Mouse (Mus musculus): ENCODE measurements around the gene Fbxo2.
"Not testable (repeated sequence)": the region's sequence is repeated elsewhere in the genome, so short reads cannot be mapped to it uniquely, and the experiment has no call there.

The Fbxo2 gene

DNA sequence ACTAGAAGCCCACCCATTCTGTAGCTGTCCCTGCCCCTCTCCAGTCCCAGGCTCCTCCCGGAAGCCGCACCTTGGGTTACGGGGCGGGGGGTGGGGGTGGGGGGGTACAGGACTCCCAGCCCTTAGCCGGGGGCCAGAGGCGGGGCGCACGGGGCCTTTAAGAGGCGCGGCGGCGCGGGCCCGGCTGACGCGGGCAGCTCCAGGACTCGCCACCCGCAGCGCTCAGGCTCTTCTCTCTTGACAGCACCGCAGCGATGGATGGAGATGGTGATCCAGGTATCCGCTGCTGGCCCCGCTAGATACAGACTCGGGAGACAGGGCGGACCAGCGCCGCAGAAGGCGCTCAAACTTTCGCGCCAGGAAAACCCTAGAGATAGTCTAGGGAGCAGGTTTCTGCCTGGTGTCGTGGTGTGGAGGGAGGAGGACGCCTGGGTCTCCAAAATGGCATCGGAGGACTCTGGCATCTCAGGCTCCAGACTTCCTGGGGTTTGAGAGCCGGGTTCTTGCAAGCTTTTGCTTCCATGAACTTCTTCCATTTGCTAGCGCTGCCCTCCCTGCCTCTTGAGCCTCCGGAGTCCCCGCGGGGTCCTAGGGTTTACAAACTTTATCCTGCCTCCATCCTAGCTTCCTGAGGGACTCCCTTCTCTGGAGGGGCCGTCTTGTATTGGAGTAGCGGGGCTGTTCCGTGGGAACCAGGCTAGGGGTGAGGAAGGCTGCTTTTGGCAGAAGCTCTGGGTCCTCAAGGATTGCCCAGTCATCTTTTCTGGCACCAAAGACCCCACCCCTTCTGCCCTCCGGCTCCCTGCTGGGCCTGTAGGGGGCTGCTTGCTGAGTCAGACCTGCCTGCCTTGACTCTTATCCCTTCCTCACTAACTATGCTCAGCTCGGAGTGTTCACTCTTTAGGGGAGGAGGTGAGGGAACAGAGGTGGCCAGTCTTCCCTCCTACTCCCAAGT lies at the start of gene Fbxo2, which contains the start of gene Fbxo44:
Gene Fbxo2 (plus strand): TSS at position 186 of the 955 bp plus-strand sequence.
Gene Fbxo44 (minus strand): TSS at position 47 of the 955 bp plus-strand sequence.
- peak; percentile 57 for DNase-seq

DNA sequence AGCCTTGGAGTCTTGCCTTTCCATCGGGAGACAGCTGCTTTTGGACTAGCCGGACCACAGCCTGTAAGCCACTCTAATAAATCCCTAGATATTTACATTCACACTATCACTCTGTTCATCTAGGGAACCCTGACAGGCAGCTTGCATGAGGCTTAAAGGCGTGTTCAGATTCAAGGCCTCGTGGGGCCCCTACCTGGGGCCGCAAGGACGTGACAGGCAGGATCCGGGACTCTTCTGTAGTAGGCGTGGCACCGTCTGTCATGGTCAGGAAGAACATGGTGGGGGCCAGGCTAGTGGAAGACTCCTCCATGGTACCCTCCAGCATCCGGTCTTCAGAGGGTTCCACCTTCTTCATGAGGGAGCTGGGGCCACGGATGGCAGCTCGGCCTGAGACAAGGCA lies 47.9 kb upstream of the Fbxo2 start:
- DNase-seq = no peak

DNA sequence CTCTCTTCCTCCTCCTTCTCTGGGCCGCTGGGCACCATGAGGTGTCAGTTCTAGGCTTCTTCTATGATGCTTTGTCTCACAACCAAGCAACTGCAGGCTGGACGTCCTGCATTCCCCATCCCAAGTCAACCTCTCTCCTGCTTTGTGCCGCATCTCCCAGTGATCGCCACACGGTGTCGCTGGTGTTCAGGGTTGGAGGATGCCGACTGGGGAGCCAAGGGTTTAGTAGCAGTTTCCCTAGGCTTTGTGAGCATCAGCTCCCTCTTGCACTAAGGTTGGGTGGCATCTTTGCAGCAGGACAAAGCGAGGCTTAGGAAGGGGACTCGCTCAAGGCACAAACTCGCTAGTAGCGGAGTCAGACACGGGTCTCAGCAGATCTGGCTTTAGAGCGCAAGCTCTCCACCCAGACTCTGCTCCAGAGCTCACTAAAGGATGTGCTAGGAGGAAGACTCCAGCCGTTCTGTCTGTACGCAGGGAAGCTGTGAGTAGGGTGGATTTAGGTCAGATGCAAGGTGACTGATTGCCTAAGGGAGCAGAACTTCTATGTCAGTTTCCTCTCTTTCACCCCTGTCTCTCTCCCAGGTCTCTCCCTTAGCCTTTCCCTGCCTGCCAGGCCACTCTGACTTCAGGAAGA lies 45.5 kb upstream of the Fbxo2 start:
- DNase-seq = peak; percentile 90

DNA sequence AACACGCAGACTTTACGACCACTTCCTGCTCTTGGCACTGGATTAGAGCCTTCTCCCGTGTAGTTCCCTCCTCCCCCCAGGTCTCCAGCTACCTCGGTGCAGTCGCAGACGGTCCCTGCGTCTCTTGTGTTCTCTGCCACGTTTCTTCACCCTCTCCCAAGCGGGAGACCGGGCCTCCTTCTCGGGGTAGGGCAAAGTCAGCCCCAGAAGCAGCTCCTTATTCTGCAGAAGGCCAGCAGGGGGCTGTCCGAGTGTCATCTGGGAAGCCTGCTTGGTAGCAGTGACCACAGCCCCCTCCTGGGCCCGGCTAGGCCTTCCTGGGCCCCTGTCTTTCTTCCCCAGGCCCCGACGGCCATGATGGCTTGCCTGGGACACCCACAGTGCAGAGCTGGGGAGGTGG lies 45.0 kb upstream of the Fbxo2 start:
- DNase-seq = peak; percentile 73

DNA sequence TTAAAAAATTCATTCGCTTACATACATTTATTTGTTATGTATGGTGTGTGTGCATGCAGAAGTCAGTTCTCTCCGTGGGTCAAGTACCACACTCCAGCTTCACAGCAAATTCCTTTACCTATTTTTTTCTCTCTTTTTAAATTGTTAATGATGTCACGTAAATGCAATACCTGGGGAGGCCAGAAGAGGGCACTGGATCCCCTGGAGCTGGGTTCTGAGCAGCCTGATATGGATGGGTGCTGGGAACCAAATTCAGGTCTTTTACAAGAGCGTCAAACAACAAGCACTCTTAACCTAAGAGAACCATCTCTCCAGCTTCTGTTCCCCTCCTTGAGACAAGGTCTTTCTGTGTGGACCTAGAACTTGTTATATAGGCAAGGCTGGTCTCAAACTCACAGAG lies 43.8 kb upstream of the Fbxo2 start:
- DNase-seq = no peak

DNA sequence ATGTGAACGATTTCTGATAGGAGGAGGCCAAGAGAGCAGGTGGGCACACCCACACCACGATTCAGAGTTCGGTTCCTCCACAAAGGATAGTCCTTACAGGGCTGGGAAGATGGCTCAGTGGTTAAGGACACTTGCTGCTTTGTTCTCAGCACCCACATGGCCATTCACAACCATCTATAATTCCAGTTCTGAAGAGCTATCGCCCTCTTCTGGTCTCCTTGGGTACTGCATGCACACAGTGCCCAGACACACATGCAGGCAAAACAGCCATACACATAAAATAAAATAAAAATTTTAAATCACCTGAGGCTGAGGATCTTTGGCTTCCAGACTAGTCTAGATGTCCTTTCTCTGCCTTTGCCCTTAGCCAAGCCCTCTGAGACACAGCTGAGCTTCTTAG lies 43.0 kb upstream of the Fbxo2 start:
- no peak for DNase-seq

DNA sequence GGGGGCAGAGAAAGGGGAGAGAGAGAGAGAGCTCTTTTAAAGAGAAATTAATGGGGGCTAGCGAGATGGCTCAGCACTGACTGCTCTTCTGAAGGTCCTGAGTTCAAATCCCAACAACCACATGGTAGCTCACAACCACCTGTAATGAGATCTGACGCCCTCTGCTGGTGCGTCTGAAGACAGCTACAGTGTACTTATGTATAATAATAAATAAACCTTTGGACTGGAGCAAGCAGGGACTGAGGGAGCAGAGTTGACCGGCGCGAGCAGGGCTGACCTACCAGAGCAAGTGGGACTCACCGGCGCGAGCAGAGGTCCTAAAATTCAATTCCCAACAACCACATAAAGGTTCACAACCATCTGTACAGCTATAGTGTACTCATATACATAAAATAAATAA lies 40.8 kb upstream of the Fbxo2 start:
- DNase-seq = not testable (repeated sequence)

DNA sequence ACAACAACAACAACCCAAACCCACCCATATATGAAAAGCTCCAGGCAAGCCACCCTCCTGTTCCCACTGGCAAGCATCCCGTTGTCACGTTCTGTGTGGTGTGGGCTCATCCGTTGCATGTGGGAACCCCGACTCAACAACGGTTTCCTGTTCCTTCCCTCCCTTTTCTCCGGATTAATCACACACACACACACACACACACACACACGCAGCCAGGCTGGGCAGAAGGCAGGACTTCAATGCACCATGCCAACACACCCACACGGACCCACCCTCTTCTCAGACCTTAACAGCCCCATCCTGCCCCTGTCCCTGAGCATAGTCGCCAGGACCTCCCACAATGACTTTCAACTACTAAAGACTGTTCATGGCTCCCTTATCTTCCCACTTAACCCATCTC lies 39.9 kb upstream of the Fbxo2 start:
- DNase-seq = no peak

DNA sequence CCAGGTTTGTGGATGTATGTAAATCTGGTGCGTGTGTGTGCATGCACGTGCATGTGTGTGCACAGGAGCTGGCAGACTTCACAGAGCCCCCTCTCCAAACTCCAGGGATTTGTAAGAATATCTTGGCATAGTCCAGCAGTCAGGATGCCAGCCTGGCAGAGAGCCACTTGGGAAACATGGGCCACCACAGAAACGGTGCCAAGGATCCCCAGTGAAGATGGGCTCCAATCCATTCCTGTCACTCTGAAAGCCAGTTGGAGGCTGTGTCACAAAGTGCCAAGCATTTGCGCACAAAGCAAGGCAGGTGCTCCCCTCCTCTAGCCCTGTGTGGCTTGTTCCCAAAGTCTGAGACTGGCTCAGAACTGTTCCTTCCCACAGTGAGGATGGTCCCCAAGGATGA lies 39.1 kb upstream of the Fbxo2 start:
- no peak for DNase-seq

DNA sequence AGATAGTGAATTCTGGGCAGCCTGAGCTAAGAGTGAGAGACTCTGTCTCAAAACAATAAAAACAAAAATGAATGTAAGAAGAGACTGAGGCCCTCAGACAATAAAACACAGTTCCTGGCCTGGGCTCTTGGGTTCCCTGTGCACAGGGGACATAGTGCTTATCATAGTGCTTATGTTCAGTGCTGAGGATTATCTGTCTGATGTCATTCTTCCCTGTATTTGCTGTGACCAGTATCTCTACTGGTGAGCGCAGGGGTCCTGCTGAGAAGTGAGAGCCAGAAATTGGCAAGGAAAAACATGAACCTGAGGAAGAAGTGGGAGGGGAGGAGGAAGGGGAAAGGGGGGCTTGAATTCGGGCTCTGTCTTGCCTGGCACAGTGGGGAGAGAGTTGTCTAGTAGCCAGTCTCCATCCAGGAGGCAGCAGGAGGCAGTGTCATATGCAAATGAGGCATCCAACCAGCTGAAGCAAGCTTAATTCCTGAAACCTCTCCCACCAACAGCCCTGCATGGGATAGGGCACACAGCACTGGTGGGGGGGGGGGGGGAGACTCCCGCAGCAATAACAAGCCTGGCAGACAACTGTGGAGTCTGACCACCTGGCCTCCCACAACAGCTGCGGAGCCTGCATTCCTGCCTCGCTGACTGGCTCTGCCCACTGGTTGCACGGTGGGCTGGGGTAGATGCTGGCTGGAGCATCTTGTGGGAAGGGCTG lies 38.3 kb upstream of the Fbxo2 start:
- DNase-seq = no peak

DNA sequence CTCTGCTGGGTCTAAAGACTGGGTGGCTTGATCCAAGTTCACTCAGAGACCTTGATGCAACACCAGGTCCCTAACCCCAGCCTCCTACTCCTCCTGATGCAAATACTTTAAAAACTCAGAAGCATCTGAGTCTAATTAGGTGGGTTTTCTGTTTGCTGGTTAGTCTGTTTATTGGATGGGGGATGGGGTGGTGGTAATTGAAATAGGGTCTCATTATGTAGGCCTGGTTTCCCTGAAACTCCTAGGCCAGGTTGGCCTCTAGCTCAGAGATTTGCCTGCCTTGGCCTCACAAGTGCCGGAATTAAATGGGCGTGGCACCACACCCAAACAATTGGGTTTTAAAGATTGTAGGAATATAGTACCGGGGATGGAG lies 37.7 kb upstream of the Fbxo2 start:
- DNase-seq = no peak

DNA sequence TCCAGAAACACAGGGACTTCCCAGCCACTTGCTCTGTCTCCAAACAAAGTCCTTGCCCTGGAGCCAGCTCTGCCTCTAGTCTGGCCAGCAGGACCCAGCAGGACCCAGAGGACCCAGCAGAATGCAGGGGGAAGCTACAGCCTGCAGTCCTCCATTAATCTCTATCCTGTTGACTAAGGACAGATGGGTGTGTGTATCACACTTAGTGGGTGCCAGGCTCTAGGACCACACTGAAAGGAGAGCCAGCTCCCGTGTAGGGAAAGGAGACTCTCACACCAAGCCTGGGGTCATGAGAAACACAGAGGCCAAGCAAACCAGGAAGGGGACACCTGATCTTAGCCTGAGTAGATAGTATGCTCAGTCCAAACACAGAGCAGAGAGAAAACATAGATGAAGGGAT lies 32.2 kb upstream of the Fbxo2 start:
- no peak for DNase-seq

DNA sequence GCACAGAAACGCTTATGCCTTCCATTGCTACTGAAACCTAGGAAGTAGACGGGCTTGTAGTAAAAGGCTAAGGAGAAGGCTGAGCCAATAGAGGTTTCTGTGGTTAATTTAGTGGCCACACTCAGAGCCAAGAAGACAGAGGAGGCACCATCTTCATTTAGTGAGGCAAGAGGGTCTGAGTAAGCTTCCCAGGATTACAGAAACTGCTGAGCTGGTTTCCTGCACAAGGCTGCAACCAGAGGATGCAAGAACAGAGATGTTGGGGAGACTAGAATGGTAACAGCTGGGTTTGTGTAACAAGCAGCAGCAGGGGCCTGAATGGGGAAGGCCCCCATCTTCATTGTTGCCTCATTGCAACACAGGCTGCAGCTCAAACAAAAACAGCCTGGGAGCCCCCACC lies 31.7 kb upstream of the Fbxo2 start:
- no peak for DNase-seq

DNA sequence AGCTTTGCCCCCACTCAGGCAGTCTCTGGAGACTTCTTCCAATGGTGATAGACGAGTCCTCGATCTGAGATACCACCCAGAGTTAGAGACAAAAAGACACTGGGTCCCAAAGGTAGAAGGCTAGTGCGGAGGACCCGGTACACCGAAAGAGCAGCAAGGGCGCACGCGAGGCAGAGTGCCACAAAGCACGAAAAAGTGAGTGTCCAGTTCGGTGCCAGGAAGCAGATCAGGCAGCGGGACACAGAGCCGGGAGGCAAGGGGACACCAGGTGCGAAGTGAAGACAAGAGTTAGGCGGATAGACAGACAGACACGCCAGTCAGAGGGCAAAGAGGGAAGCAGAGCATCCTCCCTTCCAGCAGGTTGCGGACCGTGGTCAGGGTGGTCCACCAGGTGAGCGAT lies 30.3 kb upstream of the Fbxo2 start, which contains the start of gene Mad2l2:
Gene Mad2l2 (plus strand): TSS at position 252 of the 400 bp plus-strand sequence.
- DNase-seq = no peak

DNA sequence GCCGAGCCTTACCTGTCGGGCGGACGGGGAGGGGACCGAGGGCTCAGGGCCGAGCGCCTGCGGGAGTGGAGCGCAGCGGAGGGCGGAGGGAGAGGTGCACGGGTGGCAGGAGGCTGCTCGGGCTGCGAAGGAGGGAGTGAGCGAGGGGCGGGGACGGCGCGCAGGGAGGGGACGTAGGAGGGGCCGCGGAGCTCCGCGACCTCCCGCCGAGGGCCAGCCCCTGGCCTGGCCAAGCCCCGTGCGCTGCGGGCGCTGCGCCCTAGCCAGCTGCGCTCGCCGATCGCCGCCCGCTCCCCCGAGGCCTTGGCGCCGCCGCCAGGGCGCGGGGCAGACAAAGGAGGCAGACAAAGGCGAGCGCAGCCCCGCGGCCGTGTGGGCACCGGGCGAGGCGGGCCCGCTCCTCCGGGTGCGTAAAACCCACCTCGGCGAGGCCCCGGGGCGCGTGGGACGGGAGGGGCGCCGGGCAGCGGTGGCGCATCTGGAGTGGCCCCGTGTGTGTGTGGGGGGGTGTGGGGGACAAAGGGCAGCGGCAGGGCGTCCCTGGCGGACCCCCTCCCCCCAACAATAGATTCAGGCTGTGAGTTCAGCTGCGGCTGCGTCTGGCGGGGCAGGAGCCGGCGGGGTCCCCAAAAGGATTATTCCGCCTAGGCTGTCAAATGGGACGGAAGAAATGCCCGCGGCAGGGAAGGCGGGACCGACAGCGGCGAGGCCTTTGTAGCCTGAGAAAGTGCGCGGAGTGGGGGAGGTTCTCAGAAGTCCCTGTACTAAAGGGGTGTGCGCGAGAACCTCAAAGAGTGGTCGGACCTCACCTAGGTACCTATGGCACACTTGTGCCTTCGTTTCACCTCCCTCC lies 29.6 kb upstream of the Fbxo2 start, which contains the start of gene Draxin:
Gene Draxin (minus strand): TSS at position 138 of the 853 bp plus-strand sequence.
- DNase-seq = peak; percentile 78

DNA sequence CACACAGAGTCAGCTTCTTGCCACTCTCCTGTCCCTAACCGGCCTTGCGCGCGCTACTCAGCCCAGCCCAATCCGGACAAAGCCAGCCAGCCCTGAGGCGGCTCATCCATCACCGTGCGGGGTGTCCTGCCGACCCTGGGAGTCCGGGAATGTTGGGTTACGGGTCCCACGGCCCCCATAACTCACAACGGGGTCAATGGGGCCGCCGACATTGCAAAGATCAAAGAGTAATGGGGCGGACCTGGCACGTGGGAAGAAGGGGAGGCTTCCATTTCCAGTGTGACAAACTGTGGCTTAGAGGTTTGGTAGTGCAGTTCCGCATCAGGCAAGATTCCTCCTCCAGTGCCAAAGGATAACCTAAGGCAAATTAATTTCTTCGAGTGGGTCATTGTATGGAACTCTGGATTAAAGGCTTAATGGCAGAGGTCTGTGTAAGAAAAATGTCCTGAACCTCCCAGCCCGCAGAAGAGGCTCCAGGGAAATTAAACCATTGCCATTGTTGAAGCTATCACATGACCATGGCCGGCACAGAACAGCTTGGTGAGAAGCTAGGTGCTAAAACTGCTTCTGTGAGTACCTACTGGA lies 28.8 kb upstream of the Fbxo2 start:
- DNase-seq = peak; percentile 46

DNA sequence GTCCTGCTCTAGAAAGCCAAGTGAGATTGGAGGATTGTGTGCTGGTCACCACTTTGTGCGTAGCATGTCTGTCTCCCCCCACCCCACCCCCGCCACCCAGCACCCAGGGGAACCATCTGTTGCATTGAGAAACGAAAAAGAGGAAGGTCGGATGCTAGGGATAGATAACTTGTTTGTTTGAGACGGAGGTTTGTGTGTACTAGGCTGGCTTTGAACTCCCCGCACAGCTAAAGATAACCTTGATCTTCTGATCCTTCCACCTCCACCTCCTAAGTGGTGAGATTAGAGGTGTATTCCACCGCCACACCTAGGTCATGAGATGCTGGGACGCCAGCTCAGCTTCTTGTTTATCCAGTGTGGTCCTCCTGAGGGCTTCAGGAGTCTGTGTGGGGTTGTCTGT lies 25.4 kb upstream of the Fbxo2 start:
- no peak for DNase-seq

DNA sequence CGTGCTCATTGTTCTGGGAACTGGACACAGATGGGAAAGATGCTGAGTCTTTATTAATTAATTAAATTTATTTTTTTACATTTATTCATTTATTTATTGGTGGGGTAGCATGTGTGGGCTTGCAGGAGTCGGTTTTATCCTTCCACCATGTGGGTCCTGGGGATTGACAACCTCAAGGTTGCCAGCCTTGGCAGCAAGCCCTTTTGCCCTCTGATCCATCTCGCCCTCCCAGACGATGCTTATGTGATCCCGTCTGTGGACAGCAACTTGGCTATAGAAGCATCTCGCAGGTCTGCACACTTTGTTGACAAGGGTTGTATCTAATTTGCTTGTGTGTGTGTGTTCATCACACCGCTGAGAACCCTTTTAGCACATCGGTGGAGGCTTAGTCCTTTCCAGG lies 22.9 kb upstream of the Fbxo2 start:
- no peak for DNase-seq

DNA sequence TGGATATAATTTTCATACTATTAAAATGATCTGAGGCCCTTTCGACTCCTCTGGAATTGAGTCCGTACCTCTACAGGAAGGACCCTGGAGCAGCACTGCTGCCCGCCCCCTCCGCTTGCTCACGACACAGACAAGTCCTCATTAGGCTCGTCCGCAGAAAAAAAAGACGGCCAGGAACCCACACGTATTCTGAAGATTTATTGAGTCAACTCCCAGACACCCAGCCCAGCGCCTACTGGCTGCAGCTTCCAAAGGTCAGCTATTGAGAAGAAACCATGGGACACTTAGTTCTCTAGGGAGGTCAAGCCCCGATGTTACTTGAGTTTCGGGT lies 20.7 kb upstream of the Fbxo2 start:
- DNase-seq = no peak

DNA sequence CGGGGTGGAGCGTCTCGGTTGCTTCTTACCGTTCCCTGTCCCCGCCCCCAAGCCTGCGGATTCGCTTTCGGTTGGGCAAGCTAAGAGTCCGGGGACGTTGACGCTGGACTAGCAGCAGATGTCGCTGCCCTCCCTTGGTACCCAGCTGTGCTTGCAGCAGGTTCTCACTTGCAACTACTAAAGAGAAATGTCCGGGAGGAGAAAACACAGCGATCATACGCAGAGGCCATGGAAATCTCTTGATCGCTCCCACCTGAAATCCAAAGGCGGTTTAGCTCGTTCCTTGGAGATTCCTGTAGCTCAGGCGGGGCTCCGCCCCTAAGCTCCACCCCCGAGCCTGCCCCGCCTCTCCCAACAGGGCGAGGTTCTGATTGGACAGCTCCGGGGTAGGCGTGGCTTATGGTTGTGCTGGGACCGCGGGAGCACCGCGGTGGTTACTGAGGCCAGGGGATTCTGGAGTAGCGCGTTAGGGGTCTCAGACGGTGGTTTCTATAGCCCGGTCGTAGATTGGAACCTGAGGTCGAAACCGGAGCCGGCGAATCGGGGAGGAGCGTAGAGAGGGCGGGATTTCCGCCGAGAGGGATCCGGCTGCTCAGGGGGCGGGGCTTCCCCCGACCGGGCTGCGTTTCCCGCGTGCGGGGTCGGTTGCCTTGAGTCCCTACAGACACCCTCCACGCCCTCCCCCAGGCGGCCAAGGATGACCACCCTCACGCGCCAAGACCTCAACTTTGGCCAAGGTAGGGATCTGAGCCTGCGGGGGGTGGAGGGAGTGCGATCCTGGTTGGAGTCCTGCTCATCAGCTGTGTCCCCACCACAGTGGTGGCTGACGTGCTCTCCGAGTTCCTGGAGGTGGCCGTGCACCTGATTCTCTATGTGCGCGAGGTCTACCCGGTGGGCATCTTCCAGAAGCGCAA lies 20.1 kb upstream of the Fbxo2 start:
- DNase-seq = peak; percentile 95

DNA sequence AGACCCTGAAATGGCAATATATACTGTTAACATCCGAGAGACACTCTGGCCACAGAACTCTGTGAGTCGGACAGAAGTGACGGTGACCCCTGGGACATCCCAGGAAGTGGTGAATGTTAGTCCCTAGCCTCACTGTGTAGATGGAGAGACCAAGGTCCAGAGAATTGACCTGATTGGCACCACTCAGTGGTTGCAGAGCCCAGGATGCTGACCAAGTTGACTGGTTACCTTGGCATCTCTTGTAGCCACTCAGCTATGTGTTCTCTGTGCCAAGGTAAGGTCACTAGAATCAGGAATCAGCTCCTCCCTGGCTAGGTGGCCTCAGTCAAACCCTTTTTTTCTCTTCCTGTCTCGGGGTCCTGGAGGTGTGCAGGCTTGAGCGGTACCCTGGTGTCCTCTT lies 16.7 kb upstream of the Fbxo2 start:
- DNase-seq = no peak

Data from kidney, postnatal 10 days (tissue).